Mouse (Mus musculus): ENCODE results near the gene Dlg2. TPM values are rescaled to one million over a fixed set of nuclear protein-coding genes. Genes with fewer than 3 reads are reported as not detected.
A peak's percentile ranks its signal among the peaks of the same experiment; 100 is the strongest.

Gene Dlg2
- polyA plus RNA-seq, 1 experiment from 2014 or later: 38.4 TPM

DNA sequence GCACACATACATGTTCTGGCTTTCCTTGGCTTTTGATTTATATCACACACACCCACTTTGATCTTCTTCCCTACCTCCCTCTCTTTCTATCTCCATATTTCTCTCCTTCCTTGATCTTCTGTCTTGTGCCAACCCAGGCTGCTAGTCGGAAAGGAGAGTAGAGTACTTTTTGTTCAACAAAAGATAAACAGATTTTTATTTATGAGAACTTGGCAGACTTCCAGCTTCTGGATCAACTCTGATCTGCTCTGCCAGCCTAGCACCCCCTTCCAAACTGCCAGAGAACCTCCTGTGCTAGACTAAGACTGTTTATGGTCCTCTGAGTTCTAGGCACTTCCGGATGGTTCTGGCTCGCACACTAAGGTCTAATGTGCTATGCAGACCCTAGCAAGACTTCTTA, 968.3 kb downstream of the Dlg2 start:
- H3K9me3 ChIP-seq (ENCODE audit: control insufficient read depth, low read length): no peaks in the 10 kb centered on the region
- H3K27ac ChIP-seq (ENCODE audit: low read length): peak overlapping the region; percentile 37; the same call in 1 of the 2 replicates

DNA sequence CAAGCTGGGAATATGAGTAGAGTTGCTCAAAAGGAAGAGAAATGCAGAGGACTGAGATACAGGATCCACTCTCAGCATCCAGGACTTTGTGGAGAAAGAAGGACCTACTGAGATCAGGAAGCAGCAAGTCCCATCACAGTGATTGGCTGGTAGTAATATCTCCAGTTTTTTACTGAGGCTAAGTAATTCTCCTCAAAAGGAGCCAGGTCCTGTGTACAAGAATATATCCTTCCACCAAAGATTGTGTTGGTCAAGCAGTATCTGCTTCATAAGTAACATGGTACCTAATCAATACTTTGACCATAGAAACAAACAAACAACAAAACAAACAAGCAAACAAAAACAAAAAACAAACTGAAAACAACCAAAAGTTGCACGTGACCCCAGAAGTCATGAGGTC, 980.3 kb downstream of the Dlg2 start:
- 0 out of 2 replicates have a peak, but pooled peaks have one; percentile 27 for ATAC-seq
- H3K4me1 ChIP-seq (replicated peaks; ENCODE audit: control insufficient read depth, insufficient read depth, low read length): no peaks in the 10 kb centered on the region
- H3K4me3 ChIP-seq (replicated peaks; ENCODE audit: low read length): no peak overlapping the region
- 14% methylated on average over 1 of the region's 1 CpGs for WGBS
- no peak overlapping the region for H3K4me2 ChIP-seq (ENCODE audit: low read length)
- no peaks in the 10 kb centered on the region for H3K36me3 ChIP-seq (ENCODE audit: control insufficient read depth, insufficient read depth)
- H3K9ac ChIP-seq (replicated peaks; ENCODE audit: low read depth, low read length): no peak overlapping the region
- H3K27me3 ChIP-seq (replicated peaks; ENCODE audit: control insufficient read depth, insufficient read depth, low read length): no peaks in the 10 kb centered on the region
- no peaks in the 10 kb centered on the region for H3K9me3 ChIP-seq (ENCODE audit: control insufficient read depth, low read length)
- H3K27ac ChIP-seq (ENCODE audit: low read length): no peak overlapping the region

More for the DNA sequence above, 968.3 kb downstream of the Dlg2 start:
- Histone ChIP-seq H3K4me2 (ENCODE audit: low read length) (no peak overlapping the region), H3K4me1 (replicated peaks; ENCODE audit: control insufficient read depth, insufficient read depth, low read length) (peaks cover 16% of the 10 kb centered on the region), H3K4me3 (replicated peaks; ENCODE audit: low read length) (no peak overlapping the region), H3K27me3 (replicated peaks; ENCODE audit: control insufficient read depth, insufficient read depth, low read length) (no peaks in the 10 kb centered on the region), H3K36me3 (ENCODE audit: control insufficient read depth, insufficient read depth) (no peaks in the 10 kb centered on the region), H3K9ac (replicated peaks; ENCODE audit: low read depth, low read length) (no peak overlapping the region)
- 50% methylated on average over 3 of the region's 3 CpGs for WGBS
- no peak for ATAC-seq

DNA sequence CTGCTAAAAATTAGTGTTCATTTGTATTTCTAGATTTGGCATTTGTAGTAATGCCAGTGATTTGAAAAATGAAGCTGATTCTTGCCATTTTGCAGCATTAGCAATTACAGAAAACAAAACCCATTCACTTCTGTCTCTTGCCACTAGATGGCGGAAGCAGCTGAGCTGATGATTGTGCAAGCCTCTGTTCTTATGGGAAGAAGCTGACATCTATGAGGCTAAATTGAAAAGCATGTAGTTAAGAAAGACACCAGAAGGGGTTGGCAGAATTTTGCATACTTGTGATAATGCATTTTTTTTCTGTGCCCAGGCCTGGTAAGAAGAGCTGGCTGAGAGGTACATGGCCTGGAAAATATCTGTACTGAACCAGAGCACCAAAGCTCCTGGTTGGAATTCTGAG, 980.7 kb downstream of the Dlg2 start:
- H3K4me2 ChIP-seq (ENCODE audit: low read length): no peak overlapping the region
- H3K4me1 ChIP-seq (replicated peaks; ENCODE audit: control insufficient read depth, insufficient read depth, low read length): no peaks in the 10 kb centered on the region
- no peak overlapping the region for H3K27ac ChIP-seq (ENCODE audit: low read length)
- no peaks in the 10 kb centered on the region for H3K36me3 ChIP-seq (ENCODE audit: control insufficient read depth, insufficient read depth)
- no peaks in the 10 kb centered on the region for H3K27me3 ChIP-seq (replicated peaks; ENCODE audit: control insufficient read depth, insufficient read depth, low read length)
- 0% methylated on average over 1 of the region's 1 CpGs for WGBS
- no peak overlapping the region for H3K9ac ChIP-seq (replicated peaks; ENCODE audit: low read depth, low read length)
- H3K4me3 ChIP-seq (replicated peaks; ENCODE audit: low read length): no peak overlapping the region
- no peaks in the 10 kb centered on the region for H3K9me3 ChIP-seq (ENCODE audit: control insufficient read depth, low read length)
- ATAC-seq: peak; percentile 94

DNA sequence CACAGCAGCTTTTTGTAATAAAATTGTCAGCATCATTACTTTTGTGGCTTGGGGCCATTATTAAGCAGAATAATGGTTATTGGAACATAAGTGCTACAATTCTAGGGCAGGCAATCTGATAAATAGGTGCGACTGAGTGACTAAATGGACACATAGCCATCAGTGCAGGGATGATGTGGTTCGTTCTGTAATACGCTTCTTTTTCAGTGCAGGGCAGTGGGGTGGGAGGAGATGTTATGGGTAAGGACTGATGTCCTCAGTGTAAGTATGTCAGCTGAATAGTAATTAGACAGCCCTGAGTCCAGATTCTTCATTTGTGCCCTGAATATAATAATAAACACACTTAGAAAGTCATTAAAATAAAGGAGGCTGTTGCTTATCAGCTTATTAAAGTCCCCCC, 984.9 kb downstream of the Dlg2 start:
- WGBS: 74% methylated on average over 3 of the region's 3 CpGs
- Histone ChIP-seq H3K36me3 (ENCODE audit: control insufficient read depth, insufficient read depth) (no peaks in the 10 kb centered on the region), H3K27me3 (replicated peaks; ENCODE audit: control insufficient read depth, insufficient read depth, low read length) (no peaks in the 10 kb centered on the region), H3K4me3 (replicated peaks; ENCODE audit: low read length) (no peak overlapping the region), H3K4me2 (ENCODE audit: low read length) (no peak overlapping the region), H3K4me1 (replicated peaks; ENCODE audit: control insufficient read depth, insufficient read depth, low read length) (no peaks in the 10 kb centered on the region), H3K9ac (replicated peaks; ENCODE audit: low read depth, low read length) (no peak overlapping the region), H3K27ac (ENCODE audit: low read length) (no peak overlapping the region), H3K9me3 (ENCODE audit: control insufficient read depth, low read length) (no peaks in the 10 kb centered on the region)
- ATAC-seq: no peak

DNA sequence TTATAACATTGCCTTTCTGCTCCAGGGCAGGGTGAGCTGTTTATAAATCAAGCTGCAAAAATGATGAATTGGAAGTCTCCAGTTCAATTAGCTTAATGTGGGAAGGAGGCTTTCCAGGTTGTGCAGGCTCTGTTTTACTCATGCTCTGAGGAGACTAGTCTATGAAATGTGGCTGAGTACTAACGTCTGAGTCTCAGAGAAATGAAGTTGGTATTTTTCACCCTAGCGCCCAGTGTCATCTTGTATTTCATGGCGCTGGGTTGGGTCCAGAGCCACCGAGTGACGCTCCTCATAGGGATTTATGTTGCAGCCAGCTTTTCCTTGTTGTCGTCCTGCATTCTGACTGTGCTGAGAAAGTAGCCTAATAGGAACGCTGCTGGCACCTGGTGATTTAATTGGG, 986.8 kb downstream of the Dlg2 start:
- 45% methylated on average over 7 of the region's 7 CpGs for WGBS
- Histone ChIP-seq H3K36me3 (ENCODE audit: control insufficient read depth, insufficient read depth) (no peaks in the 10 kb centered on the region), H3K4me3 (replicated peaks; ENCODE audit: low read length) (no peak overlapping the region), H3K4me2 (ENCODE audit: low read length) (no peak overlapping the region), H3K27me3 (replicated peaks; ENCODE audit: control insufficient read depth, insufficient read depth, low read length) (no peaks in the 10 kb centered on the region), H3K9ac (replicated peaks; ENCODE audit: low read depth, low read length) (no peak overlapping the region), H3K4me1 (replicated peaks; ENCODE audit: control insufficient read depth, insufficient read depth, low read length) (no peaks in the 10 kb centered on the region), H3K9me3 (ENCODE audit: control insufficient read depth, low read length) (no peaks in the 10 kb centered on the region), H3K27ac (ENCODE audit: low read length) (no peak overlapping the region)
- no peak for ATAC-seq

DNA sequence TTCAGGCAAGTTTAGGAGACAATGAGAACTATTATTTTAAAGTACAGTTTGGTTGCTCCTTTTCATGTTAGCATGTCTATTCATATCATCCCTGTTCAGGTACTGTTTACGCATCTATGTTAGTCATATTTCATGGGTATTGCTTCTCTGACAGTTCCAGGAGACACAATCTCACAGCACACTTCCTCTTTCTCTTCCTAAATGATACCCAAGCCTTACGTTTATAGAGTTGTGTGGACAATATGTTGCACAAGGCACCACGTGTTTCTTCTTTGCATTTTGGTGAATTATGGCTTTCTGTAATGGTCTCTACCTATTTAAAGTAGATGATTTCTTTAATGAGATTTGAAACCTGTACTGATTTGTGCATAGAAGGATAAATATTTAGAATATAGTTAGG, 990.6 kb downstream of the Dlg2 start:
- Histone ChIP-seq H3K9me3 (ENCODE audit: control insufficient read depth, low read length) (no peaks in the 10 kb centered on the region), H3K4me2 (ENCODE audit: low read length) (no peak overlapping the region), H3K4me3 (replicated peaks; ENCODE audit: low read length) (no peak overlapping the region), H3K9ac (replicated peaks; ENCODE audit: low read depth, low read length) (no peak overlapping the region), H3K4me1 (replicated peaks; ENCODE audit: control insufficient read depth, insufficient read depth, low read length) (no peaks in the 10 kb centered on the region), H3K36me3 (ENCODE audit: control insufficient read depth, insufficient read depth) (no peaks in the 10 kb centered on the region), H3K27me3 (replicated peaks; ENCODE audit: control insufficient read depth, insufficient read depth, low read length) (no peaks in the 10 kb centered on the region), H3K27ac (ENCODE audit: low read length) (no peak overlapping the region)
- ATAC-seq: no peak
- WGBS: 89% methylated on average over 3 of the region's 3 CpGs

DNA sequence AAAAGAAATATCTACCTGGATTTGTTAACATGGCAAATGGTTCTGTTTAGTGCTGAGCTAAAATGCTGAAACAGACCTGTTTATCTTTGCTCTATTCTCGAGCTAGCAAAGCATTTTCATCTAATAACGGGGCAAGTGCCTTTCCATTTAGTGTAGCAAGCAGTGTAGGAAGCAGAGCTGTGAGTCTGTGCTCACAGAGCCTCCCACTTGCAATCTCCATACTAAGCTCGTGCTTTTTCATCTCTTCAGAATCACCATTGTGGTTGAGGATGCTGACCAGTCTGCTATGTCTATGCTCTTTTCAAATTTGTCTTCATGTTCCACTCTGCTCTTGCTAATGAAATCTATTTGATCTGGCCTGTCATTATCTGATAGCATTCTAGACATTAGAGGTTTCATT, 1002.7 kb downstream of the Dlg2 start:
- H3K4me1 ChIP-seq (replicated peaks; ENCODE audit: control insufficient read depth, insufficient read depth, low read length): no peaks in the 10 kb centered on the region
- no peak overlapping the region for H3K4me3 ChIP-seq (replicated peaks; ENCODE audit: low read length)
- no peak overlapping the region for H3K27ac ChIP-seq (ENCODE audit: low read length)
- 62% methylated on average over 3 of the region's 3 CpGs for WGBS
- no peak overlapping the region for H3K9ac ChIP-seq (replicated peaks; ENCODE audit: low read depth, low read length)
- no peak overlapping the region for H3K4me2 ChIP-seq (ENCODE audit: low read length)
- no peaks in the 10 kb centered on the region for H3K36me3 ChIP-seq (ENCODE audit: control insufficient read depth, insufficient read depth)
- ATAC-seq: no peak
- H3K9me3 ChIP-seq (ENCODE audit: control insufficient read depth, low read length): no peaks in the 10 kb centered on the region
- no peaks in the 10 kb centered on the region for H3K27me3 ChIP-seq (replicated peaks; ENCODE audit: control insufficient read depth, insufficient read depth, low read length)

DNA sequence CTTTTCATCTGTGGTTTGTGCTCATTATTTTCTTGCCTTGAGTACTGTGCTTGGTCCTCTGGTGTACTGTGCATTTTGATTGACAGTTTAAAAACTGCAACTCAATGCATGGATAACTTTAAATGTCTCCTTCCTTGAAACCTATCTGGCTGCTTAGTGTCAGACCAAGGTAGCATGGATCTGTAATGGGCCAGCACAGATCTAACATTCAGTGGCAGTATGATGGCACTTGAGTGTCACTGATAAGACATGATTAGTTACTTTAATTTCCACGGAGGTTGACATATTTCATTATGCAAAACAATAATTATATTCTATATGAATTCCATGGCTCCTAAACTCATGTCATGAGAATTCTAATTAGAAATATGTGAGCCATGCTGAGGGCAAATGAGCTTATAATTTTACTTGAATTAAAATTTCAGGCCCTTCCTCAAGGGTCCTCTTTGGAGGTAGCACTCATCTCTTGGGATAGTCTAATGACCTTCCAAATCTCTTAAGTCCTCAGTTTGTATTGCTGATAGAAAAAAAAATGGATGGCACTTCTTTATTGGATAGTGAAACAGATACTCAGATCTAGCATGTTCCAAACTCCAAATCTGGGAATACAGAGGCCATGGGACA, 1005.2 kb downstream of the Dlg2 start:
- no peak overlapping the region for H3K9ac ChIP-seq (replicated peaks; ENCODE audit: low read depth, low read length)
- 86% methylated on average over 1 of the region's 1 CpGs for WGBS
- H3K4me2 ChIP-seq (ENCODE audit: low read length): no peak overlapping the region
- H3K27ac ChIP-seq (ENCODE audit: low read length): no peak overlapping the region
- H3K4me1 ChIP-seq (replicated peaks; ENCODE audit: control insufficient read depth, insufficient read depth, low read length): no peaks in the 10 kb centered on the region
- ATAC-seq: no peak
- no peaks in the 10 kb centered on the region for H3K27me3 ChIP-seq (replicated peaks; ENCODE audit: control insufficient read depth, insufficient read depth, low read length)
- H3K4me3 ChIP-seq (replicated peaks; ENCODE audit: low read length): no peak overlapping the region
- H3K9me3 ChIP-seq (ENCODE audit: control insufficient read depth, low read length): no peaks in the 10 kb centered on the region
- no peaks in the 10 kb centered on the region for H3K36me3 ChIP-seq (ENCODE audit: control insufficient read depth, insufficient read depth)

DNA sequence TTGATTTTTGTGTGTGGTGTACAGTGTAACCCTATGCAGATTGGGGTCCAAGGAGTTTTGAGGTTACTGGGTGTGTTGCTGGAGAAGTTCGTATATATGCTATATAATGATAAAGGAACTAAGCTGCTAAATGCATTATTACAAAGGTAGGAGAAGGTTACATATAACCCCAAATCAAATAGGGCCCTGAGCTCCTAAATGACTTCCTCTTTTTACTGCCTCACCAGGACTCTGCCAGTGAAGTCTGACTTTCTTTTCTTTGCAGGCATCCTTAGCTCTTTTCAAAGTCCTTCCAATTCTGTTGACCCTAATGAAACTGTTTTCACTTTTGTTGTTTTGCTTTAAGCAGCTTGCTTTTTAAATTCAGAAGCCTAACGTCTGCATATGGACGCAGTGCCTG, 1016.8 kb downstream of the Dlg2 start:
- 62% methylated on average over 3 of the region's 3 CpGs for WGBS
- no peak overlapping the region for H3K27ac ChIP-seq (ENCODE audit: low read length)
- no peaks in the 10 kb centered on the region for H3K36me3 ChIP-seq (ENCODE audit: control insufficient read depth, insufficient read depth)
- no peaks in the 10 kb centered on the region for H3K9me3 ChIP-seq (ENCODE audit: control insufficient read depth, low read length)
- H3K4me3 ChIP-seq (replicated peaks; ENCODE audit: low read length): no peak overlapping the region
- H3K9ac ChIP-seq (replicated peaks; ENCODE audit: low read depth, low read length): no peak overlapping the region
- no peaks in the 10 kb centered on the region for H3K27me3 ChIP-seq (replicated peaks; ENCODE audit: control insufficient read depth, insufficient read depth, low read length)
- no peak for ATAC-seq
- H3K4me1 ChIP-seq (replicated peaks; ENCODE audit: control insufficient read depth, insufficient read depth, low read length): no peaks in the 10 kb centered on the region
- H3K4me2 ChIP-seq (ENCODE audit: low read length): no peak overlapping the region

DNA sequence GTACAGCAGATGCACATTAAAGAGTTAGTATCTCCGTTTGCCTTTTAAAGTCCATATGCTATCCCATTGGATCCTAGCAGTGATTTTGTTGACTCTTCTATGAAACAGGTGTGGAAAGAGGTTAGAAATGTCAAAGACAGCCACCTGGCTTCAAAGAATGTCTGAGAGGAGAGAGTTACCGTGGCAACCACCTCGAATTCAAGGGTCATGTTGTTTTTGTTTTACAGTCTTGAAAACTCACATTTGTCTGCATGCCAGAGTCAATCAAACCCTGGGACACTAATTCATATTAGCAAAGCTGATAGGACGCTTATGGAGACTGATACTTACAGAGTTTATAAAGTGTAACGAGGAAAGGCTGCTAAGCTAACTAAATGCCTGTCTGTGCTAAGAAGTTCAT, 1019.1 kb downstream of the Dlg2 start:
- no peak for ATAC-seq
- Histone ChIP-seq H3K4me2 (ENCODE audit: low read length) (no peak overlapping the region), H3K9me3 (ENCODE audit: control insufficient read depth, low read length) (no peaks in the 10 kb centered on the region), H3K4me1 (replicated peaks; ENCODE audit: control insufficient read depth, insufficient read depth, low read length) (no peaks in the 10 kb centered on the region), H3K36me3 (ENCODE audit: control insufficient read depth, insufficient read depth) (no peaks in the 10 kb centered on the region), H3K9ac (replicated peaks; ENCODE audit: low read depth, low read length) (no peak overlapping the region), H3K27me3 (replicated peaks; ENCODE audit: control insufficient read depth, insufficient read depth, low read length) (no peaks in the 10 kb centered on the region), H3K4me3 (replicated peaks; ENCODE audit: low read length) (no peak overlapping the region), H3K27ac (ENCODE audit: low read length) (no peak overlapping the region)
- 46% methylated on average over 5 of the region's 5 CpGs for WGBS
